13 mouse cellular contexts compared by ENCODE assay signal in genomic region chr4:134937240-134938176, GRCm38 (mm10). TPM values are rescaled to one million over a fixed set of nuclear protein-coding genes. Genes with fewer than 3 reads are reported as not detected.
DNase-seq lines count a peak whose midpoint lies in the region; ATAC-seq and TF ChIP-seq lines count a peak whose summit lies in the region.
"Had no signal": no experiment of that assay in that cellular context is flagged by ENCODE, and none has a peak within 500 bp of the region (broad histone marks: within the 10 kb centered on the region; RNA-seq: fewer than 3 reads in every experiment).

No protein-coding gene starts in this region.

- no peaks in the 10 kb centered on the region for H3K9me3 ChIP-seq in heart, embryonic 14.5 days (ENCODE audit: control insufficient read depth, low read length)
- no peaks in the 10 kb centered on the region for H3K9me3 ChIP-seq in midbrain, embryonic 11.5 days (ENCODE audit: control insufficient read depth, low read length)
- H3K9me3 ChIP-seq: embryonic facial prominence, embryonic 10.5 days; lung, embryonic 15.5 days had no signal

- H3K4me3 ChIP-seq in heart, adult 2 months = no peak overlapping the region
- H3K4me3 ChIP-seq in heart, embryonic 14.5 days (ENCODE audit: control insufficient read depth in 1 of 2, insufficient read depth in 1 of 2, low read depth in 1 of 2, low read length in 2 of 2) = no peak overlapping the region
- H3K4me3 ChIP-seq in midbrain, embryonic 11.5 days (ENCODE audit: low read depth, low read length) = no peak overlapping the region
- H3K4me3 ChIP-seq: embryonic facial prominence, embryonic 10.5 days; lung, embryonic 15.5 days; myocyte had no signal

- TF ChIP-seq CTCF in heart, adult 2 months (IDR thresholded peaks at IDR 0.05) = no peak

- peaks cover 5% of the 10 kb centered on the region for H3K4me1 ChIP-seq in heart, adult 2 months (ENCODE audit: control insufficient read depth, insufficient read depth, low read length)
- peaks cover 10 to 19% of the 10 kb centered on the region in 2 experiments for H3K4me1 ChIP-seq in heart, embryonic 14.5 days (ENCODE audit: control insufficient read depth in 2 of 2, insufficient read depth in 2 of 2, low read length in 2 of 2)
- H3K4me1 ChIP-seq in midbrain, embryonic 11.5 days (ENCODE audit: control insufficient read depth, insufficient read depth, low read length) = no peaks in the 10 kb centered on the region
- H3K4me1 ChIP-seq: lung, embryonic 15.5 days had no signal

- H3K36me3 ChIP-seq in heart, adult 2 months (ENCODE audit: control insufficient read depth, insufficient read depth, low read length) = peaks cover 16% of the 10 kb centered on the region
- H3K36me3 ChIP-seq in heart, embryonic 14.5 days (ENCODE audit: control insufficient read depth, insufficient read depth, low read length) = peaks cover 48% of the 10 kb centered on the region
- H3K36me3 ChIP-seq in midbrain, embryonic 11.5 days (ENCODE audit: control insufficient read depth, insufficient read depth, low read length) = peaks cover 7% of the 10 kb centered on the region; the same call in 1 of the 2 replicates

- ATAC-seq in heart, embryonic 14.5 days (ENCODE audit: insufficient number of reproducible peaks, insufficient read depth, low FRiP score, low read depth) = peak; percentile 45
- ATAC-seq in midbrain, embryonic 11.5 days (ENCODE audit: low FRiP score) = no peak

- 0 out of 2 replicates have a peak, but pooled peaks have one; percentile 8 for TF ChIP-seq POLR2A in heart, adult 2 months (IDR thresholded peaks at IDR 0.05; ENCODE audit: insufficient read depth, low read depth, low read length)

- H3K27me3 ChIP-seq in heart, adult 2 months (ENCODE audit: control insufficient read depth, insufficient read depth, low read length) = no peaks in the 10 kb centered on the region
- H3K27me3 ChIP-seq in heart, embryonic 14.5 days (ENCODE audit: control insufficient read depth, insufficient read depth, low read length) = peaks cover under 1% of the 10 kb centered on the region; the same call in 1 of the 2 replicates
- no peaks in the 10 kb centered on the region for H3K27me3 ChIP-seq in midbrain, embryonic 11.5 days (ENCODE audit: control insufficient read depth, insufficient read depth, low read length)

- no peaks in the 10 kb centered on the region for H3K79me2 ChIP-seq in heart, adult 2 months (replicated peaks; ENCODE audit: control insufficient read depth, insufficient read depth, low read length)

- WGBS in heart, adult 2 months = 31% methylated on average over 17 of the region's 17 CpGs
- whole genome bisulfite sequencing in heart, embryonic 14.5 days = 25% methylated on average over 17 of the region's 17 CpGs
- 79% methylated on average over 17 of the region's 17 CpGs for WGBS in midbrain, embryonic 11.5 days

- peak overlapping the region; percentile 46 for H3K4me2 ChIP-seq in heart, embryonic 14.5 days (ENCODE audit: low read length)
- no peak overlapping the region for H3K4me2 ChIP-seq in midbrain, embryonic 11.5 days
- H3K4me2 ChIP-seq: lung, embryonic 15.5 days had no signal

- peak overlapping the region; percentile 59 for H3K9ac ChIP-seq in heart, adult 2 months (ENCODE audit: low read depth, low read length)
- H3K9ac ChIP-seq in heart, embryonic 14.5 days (ENCODE audit: low read length) = peak overlapping the region; percentile 45; the same call in 1 of the 2 replicates
- no peak overlapping the region for H3K9ac ChIP-seq in midbrain, embryonic 11.5 days (ENCODE audit: low read length)
- H3K9ac ChIP-seq: lung, embryonic 15.5 days had no signal

- TF ChIP-seq EP300 in heart, adult 2 months (IDR thresholded peaks at IDR 0.05; ENCODE audit: insufficient read depth, low read depth, low read length) = no peak

- peak in 1 of 2 experiments; percentile 45 for DNase-seq in heart, adult 2 months
- no peak for DNase-seq in heart, postnatal 25 days (ENCODE audit: low spot score)
- peak; percentile 57 for DNase-seq in retina, postnatal 1 day
- DNase-seq in retina, embryonic 14.5 days (ENCODE audit: low spot score) = no peak
- DNase-seq in Muller cell, postnatal 12 days (ENCODE audit: inconsistent ontology term) = no peak
- DNase-seq in thymus, postnatal 14 days = no peak
- no peak for DNase-seq in midbrain, embryonic 11.5 days (ENCODE audit: low spot score, missing footprints)
- DNase-seq: right cerebral cortex, postnatal 25 days; thymus, postnatal 25 days had no signal

- H3K27ac ChIP-seq in heart, adult 2 months = peak overlapping the region; percentile 66
- peak overlapping the region; percentile 87 to 90 for H3K27ac ChIP-seq in heart, embryonic 14.5 days (replicated peaks in 1 of 2; ENCODE audit: control insufficient read depth in 1 of 2, insufficient read depth in 1 of 2, low read depth in 2 of 2, low read length in 2 of 2)
- no peak overlapping the region for H3K27ac ChIP-seq in midbrain, embryonic 11.5 days (ENCODE audit: low read depth, low read length)
- H3K27ac ChIP-seq: embryonic facial prominence, embryonic 10.5 days; lung, embryonic 15.5 days had no signal

- intact Hi-C loops in heart, adult 2 months (cut with DNase I) = loop anchor here (5.0 kb wide), 1 partner anchor 400 kb away; no protein-coding TSS in a partner anchor
- intact Hi-C loops in heart, postnatal 25 days (cut with DNase I) = no loop called here

RNA-seq across cellular contexts. Expression of gene Syf2, which starts 6.8 kb away (rescaled TPM):
- 10 to 100 TPM; 48.7 to 61.1 TPM for total RNA-seq in heart, adult 2 months (2021)
- 24.9 and 34.1 TPM in 2 replicates for polyA plus RNA-seq in heart, adult 2 months (2012; rRNA removed)
- total RNA-seq in heart, postnatal 25 days (2021) = 10 to 100 TPM; 48.6 to 52.4 TPM
- polyA plus RNA-seq in heart, embryonic 14.5 days (2014; fragmentation: Nextera tagmentation; extraction: Ambion mirVana) = 52.2 and 54.9 TPM in 2 replicates
- polyA plus RNA-seq in midbrain, embryonic 11.5 days (2014; fragmentation: Nextera tagmentation; extraction: Ambion mirVana) = 76.7 and 79.4 TPM in 2 replicates

RNA-seq across cellular contexts. Expression of gene Rsrp1, which starts 14.1 kb away (rescaled TPM):
- total RNA-seq in heart, adult 2 months (2021) = 100 to 1,000 TPM; 137 to 175 TPM
- 192 TPM in 2 replicates for polyA plus RNA-seq in heart, adult 2 months (2012; rRNA removed)
- total RNA-seq in heart, postnatal 25 days (2021) = 100 to 1,000 TPM; 153 to 208 TPM
- 341 TPM in 2 replicates for polyA plus RNA-seq in heart, embryonic 14.5 days (2014; fragmentation: Nextera tagmentation; extraction: Ambion mirVana)
- 352 and 403 TPM in 2 replicates for polyA plus RNA-seq in midbrain, embryonic 11.5 days (2014; fragmentation: Nextera tagmentation; extraction: Ambion mirVana)

RNA-seq across cellular contexts. Expression of gene Tmem50a, which starts 22.7 kb away (rescaled TPM):
- total RNA-seq in heart, adult 2 months (2021) = 10 to 100 TPM; 59.3 to 69.2 TPM
- polyA plus RNA-seq in heart, adult 2 months (2012; rRNA removed) = 81.8 and 106 TPM in 2 replicates
- 10 to 100 TPM; 57.7 to 67.6 TPM for total RNA-seq in heart, postnatal 25 days (2021)
- 148 and 167 TPM in 2 replicates for polyA plus RNA-seq in heart, embryonic 14.5 days (2014; fragmentation: Nextera tagmentation; extraction: Ambion mirVana)
- polyA plus RNA-seq in midbrain, embryonic 11.5 days (2014; fragmentation: Nextera tagmentation; extraction: Ambion mirVana) = 156 TPM in 2 replicates
